Mouse (Mus musculus) layer of hippocampus, postnatal 25 days (tissue): ENCODE results near the gene Psg21. TPM values are rescaled to one million over a fixed set of nuclear protein-coding genes. Genes with fewer than 3 reads are reported as not detected.
"Not testable (repeated sequence)": the region's sequence is repeated elsewhere in the genome, so short reads cannot be mapped to it uniquely, and the experiment has no call there.

ENCODE experiments used
- DNase-seq, 2 experiments: peaks; one replicate each; pipeline ENCODE4 v3.0.0; 2022; ENCODE audit warnings: mixed read lengths in 2 of 2, low spot score in 1 of 2; ENCODE audit errors: extremely low spot score in 1 of 2
- total RNA-seq, 2 experiments: library from RNA; stranded (reverse); gene quantifications; 2 replicates each; pipeline ENCODE4 v1.2.3; 2021

Gene Psg21
- not detected for total RNA-seq

DNA sequence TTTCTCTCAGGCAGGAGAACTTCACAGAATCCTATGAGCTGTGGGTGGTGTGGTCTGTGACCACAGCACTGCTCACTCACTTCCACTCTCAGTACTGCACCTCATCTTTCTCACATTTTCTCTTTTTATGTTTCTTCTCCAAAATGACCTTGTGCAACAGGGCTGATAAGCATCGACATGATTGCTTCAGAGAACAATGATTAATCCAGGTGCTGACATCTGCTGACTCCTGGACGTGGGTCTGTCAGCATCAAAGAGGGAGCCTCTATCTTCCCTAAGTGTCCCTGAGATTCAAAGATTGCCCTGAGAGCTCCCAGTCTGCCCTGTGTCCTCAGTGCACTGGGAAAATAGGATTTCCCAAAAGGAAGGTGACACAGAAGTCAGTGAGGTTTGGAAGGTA lies at the start of gene Psg21:
Psg21 (minus strand) TSS at position 101 of the 400 bp plus-strand sequence.
- DNase-seq = not testable (repeated sequence)

DNA sequence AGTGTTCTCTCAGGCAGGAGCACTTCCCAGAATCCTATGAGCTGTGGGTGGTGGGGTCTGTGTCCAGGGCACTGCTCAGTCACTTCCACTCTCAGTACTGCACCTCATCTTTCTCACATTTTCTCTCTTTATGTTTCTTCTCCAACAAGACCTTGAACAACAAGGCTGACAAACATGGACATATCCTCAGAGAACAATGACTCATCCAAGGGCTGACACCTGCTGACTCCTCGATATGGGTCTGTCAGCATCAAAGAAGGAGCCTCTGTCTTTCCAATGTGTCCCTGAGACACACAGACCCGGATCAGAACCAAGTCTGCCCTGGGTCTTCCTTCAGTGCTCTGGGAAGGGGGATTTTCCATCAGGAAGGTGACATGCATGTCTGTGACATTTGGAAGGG lies 29.6 kb upstream of the Psg21 start, which contains the start of gene Psg20:
Psg20 (minus strand) TSS at position 101 of the 400 bp plus-strand sequence.
- DNase-seq = no peak

DNA sequence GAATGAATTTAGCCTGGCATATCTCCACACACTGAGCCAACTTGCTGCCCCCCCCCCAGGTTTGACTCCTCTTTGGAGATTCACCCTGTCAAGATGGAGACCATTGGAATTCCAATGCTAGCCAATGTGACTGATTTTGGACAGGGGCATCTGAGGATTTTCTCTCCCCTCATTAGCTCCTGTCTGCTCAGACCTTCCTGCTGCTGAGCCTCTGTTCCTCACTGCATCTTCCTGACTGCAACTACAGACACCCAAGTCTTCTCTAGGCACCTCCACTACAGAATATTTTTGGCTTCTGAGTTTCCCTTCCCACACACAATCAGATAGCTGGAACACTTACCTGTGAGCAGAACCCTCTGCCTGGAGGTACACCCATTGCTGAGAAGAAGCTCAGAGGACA lies 29.1 kb upstream of the Psg21 start:
- no peak for DNase-seq

DNA sequence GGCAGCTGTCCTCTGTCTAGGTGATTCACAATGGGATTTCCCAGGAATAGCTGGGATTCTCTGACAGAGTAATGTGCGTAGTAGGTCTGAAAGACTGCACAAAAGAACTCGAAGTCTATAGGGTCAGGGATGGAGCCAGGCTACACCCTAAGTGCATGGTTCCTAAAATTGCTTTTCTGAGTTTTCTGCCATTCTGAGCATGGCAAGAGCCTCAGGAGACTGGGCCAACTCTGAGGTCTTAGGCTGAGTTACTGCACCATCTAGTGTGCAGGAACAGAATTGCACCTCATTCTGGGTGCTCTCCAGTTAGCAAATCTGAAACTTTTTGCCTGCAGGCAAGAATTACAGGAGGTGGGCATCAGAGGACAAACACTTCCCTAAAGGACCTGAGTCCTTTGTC lies 23.2 kb upstream of the Psg21 start:
- DNase-seq = peak in 1 of 2 experiments; percentile 34

DNA sequence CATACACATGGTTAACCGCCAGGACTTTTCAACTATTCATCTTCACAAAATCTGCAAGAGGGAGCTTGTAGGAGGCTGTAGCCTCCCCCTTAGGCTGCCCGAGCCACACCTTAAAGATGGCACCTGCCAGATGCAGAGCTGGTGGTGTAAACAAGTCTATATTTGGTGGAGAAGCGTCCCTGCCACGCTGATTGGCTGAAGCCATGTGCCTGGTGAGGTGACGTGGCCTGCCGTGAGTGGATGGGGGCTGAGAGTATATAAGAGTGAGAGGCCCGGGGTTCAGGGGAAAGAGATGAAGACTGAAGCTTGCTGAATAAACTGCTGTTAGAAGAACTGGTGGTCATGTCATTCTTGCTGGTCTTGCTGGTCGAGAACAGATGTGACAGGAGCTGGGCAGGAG lies 29.6 kb downstream of the Psg21 start:
- DNase-seq = not testable (repeated sequence)

DNA sequence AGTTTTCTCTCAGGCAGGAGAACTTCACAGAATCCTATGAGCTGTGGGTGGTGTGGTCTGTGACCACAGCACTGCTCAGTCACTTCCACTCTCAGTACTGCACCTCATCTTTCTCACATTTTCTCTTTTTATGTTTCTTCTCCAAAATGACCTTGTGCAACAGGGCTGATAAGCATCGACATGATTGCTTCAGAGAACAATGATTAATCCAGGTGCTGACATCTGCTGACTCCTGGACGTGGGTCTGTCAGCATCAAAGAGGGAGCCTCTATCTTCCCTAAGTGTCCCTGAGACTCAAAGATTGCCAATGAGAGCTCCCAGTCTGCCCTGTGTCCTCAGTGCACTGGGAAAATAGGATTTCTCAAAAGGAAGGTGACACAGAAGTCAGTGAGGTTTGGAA lies 40.1 kb downstream of the Psg21 start, which contains the start of gene Psg23:
Psg23 (minus strand) TSS at position 101 of the 400 bp plus-strand sequence.
- not testable (repeated sequence) for DNase-seq

Other genes starting within 250 kb of the Psg21 start
- not detected for gene Psg28, start 224.7 kb downstream of the Psg21 start, total RNA-seq
- not detected for gene Psg26, start 172.5 kb downstream of the Psg21 start, total RNA-seq
- not detected for gene Psg25, start 124.5 kb downstream of the Psg21 start, total RNA-seq
- gene Psg27, start 89.4 kb downstream of the Psg21 start, total RNA-seq = not detected
- gene Psg23, start 40.2 kb downstream of the Psg21 start, total RNA-seq = not detected
- gene Psg20, start 29.5 kb upstream of the Psg21 start, total RNA-seq = not detected
- gene Psg22, start 61.4 kb upstream of the Psg21 start, total RNA-seq = not detected
- gene Psg19, start 141.8 kb upstream of the Psg21 start, total RNA-seq = not detected
- not detected for gene Psg17, start 164.9 kb upstream of the Psg21 start, total RNA-seq
- gene Mill2, start 183.2 kb upstream of the Psg21 start, total RNA-seq = 1 to 10 TPM; 1.9 to 2.2 TPM
- gene Pglyrp1, start 214.6 kb upstream of the Psg21 start, total RNA-seq = 10 to 100 TPM in 1 of 2 experiments, 1 to 10 TPM in 1; 8.6 to 17.9 TPM